In genomic region chr5:120432486-120433015, GRCm38 (mm10) we compare ENCODE assay signal across 19 mouse cellular contexts. TPM values are rescaled to one million over a fixed set of nuclear protein-coding genes. Genes with fewer than 3 reads are reported as not detected.
DNase-seq lines count a peak whose midpoint lies in the region; ATAC-seq and TF ChIP-seq lines count a peak whose summit lies in the region.
"Had no signal": no experiment of that assay in that cellular context is flagged by ENCODE, and none has a peak within 500 bp of the region (broad histone marks: within the 10 kb centered on the region; RNA-seq: fewer than 3 reads in every experiment).

No protein-coding gene starts in this region.

- H3K4me3 ChIP-seq in forebrain, embryonic 15.5 days: peak overlapping the region; percentile 34
- H3K4me3 ChIP-seq in hindbrain, postnatal 0 days (ENCODE audit: low read length): peak overlapping the region; percentile 46
- H3K4me3 ChIP-seq in neural tube, embryonic 12.5 days: peak overlapping the region; percentile 55

- DNase-seq in embryo, embryonic 10.5 days (ENCODE audit: low spot score): peak; percentile 38
- DNase-seq in embryo, embryonic 11 days: no peak
- no peak for DNase-seq in hindbrain, postnatal 0 days (ENCODE audit: low spot score)
- no peak for DNase-seq in kidney, adult 9 months
- no peak for DNase-seq in frontal cortex, adult 2 months (ENCODE audit: extremely low spot score in 1 of 2, low spot score in 1 of 2)
- no peak for DNase-seq in layer of hippocampus, adult 8-10 months (ENCODE audit: low spot score in 2 of 2)
- DNase-seq: adrenal gland, postnatal 25 days; gastrocnemius, postnatal 36 days; heart, postnatal 36 days; kidney, adult 18-20 months; liver; lung, adult 2 months had no signal

- no peaks in the 10 kb centered on the region for H3K9me3 ChIP-seq in forebrain, embryonic 15.5 days
- H3K9me3 ChIP-seq in hindbrain, postnatal 0 days (ENCODE audit: low read length): no peaks in the 10 kb centered on the region
- no peaks in the 10 kb centered on the region for H3K9me3 ChIP-seq in neural tube, embryonic 12.5 days

- peak overlapping the region; percentile 12; the same call in 1 of the 2 replicates for H3K9ac ChIP-seq in forebrain, embryonic 15.5 days (replicated peaks)
- peak overlapping the region; percentile 61 for H3K9ac ChIP-seq in hindbrain, postnatal 0 days (replicated peaks; ENCODE audit: low read length)
- H3K9ac ChIP-seq in neural tube, embryonic 12.5 days: peak overlapping the region; percentile 90

- peaks cover 40% of the 10 kb centered on the region for H3K4me1 ChIP-seq in forebrain, embryonic 15.5 days
- no peaks in the 10 kb centered on the region for H3K4me1 ChIP-seq in hindbrain, postnatal 0 days (ENCODE audit: insufficient read depth, low read length)
- peaks cover 10% of the 10 kb centered on the region for H3K4me1 ChIP-seq in neural tube, embryonic 12.5 days

- no peak for ATAC-seq in forebrain, embryonic 15.5 days (replicated peaks)
- no peak for ATAC-seq in hindbrain, postnatal 0 days
- ATAC-seq in neural tube, embryonic 12.5 days (ENCODE audit: low FRiP score, low read depth): no peak

- 0% methylated on average over 9 of the region's 9 CpGs for WGBS in forebrain, embryonic 15.5 days
- 3% methylated on average over 9 of the region's 9 CpGs for WGBS in hindbrain, postnatal 0 days
- 2% methylated on average over 9 of the region's 9 CpGs for WGBS in neural tube, embryonic 12.5 days

- H3K4me2 ChIP-seq in forebrain, embryonic 15.5 days (replicated peaks): no peak overlapping the region
- H3K4me2 ChIP-seq in hindbrain, postnatal 0 days (ENCODE audit: low read depth, low read length): peak overlapping the region; percentile 61
- peak overlapping the region; percentile 58 for H3K4me2 ChIP-seq in neural tube, embryonic 12.5 days (replicated peaks)
- H3K4me2 ChIP-seq: heart, embryonic 11.5 days had no signal

- H3K36me3 ChIP-seq in forebrain, embryonic 15.5 days: no peaks in the 10 kb centered on the region
- no peaks in the 10 kb centered on the region for H3K36me3 ChIP-seq in hindbrain, postnatal 0 days (ENCODE audit: insufficient read depth, low read length)
- peaks cover 3% of the 10 kb centered on the region; the same call in 1 of the 2 replicates for H3K36me3 ChIP-seq in neural tube, embryonic 12.5 days

- H3K27me3 ChIP-seq in forebrain, embryonic 15.5 days: peaks cover 87% of the 10 kb centered on the region
- H3K27me3 ChIP-seq in hindbrain, postnatal 0 days (ENCODE audit: insufficient read depth, low read length): peaks cover 54% of the 10 kb centered on the region
- peaks cover 96% of the 10 kb centered on the region for H3K27me3 ChIP-seq in neural tube, embryonic 12.5 days (replicated peaks)

- H3K27ac ChIP-seq in forebrain, embryonic 15.5 days (replicated peaks): peak overlapping the region; percentile 24; the same call in 1 of the 2 replicates
- peak overlapping the region; percentile 72 for H3K27ac ChIP-seq in hindbrain, postnatal 0 days
- peak overlapping the region; percentile 82; the same call in 1 of the 2 replicates for H3K27ac ChIP-seq in neural tube, embryonic 12.5 days
- H3K27ac ChIP-seq: stomach, postnatal 0 days had no signal

- no peak for TF ChIP-seq CTCF in hindbrain, postnatal 0 days (IDR thresholded peaks at IDR 0.05; ENCODE audit: low read depth)

RNA-seq across cellular contexts. Expression of gene Lhx5, which starts 1.1 kb away (rescaled TPM):
- 6.3 and 7.0 TPM in 2 replicates for polyA plus RNA-seq in forebrain, embryonic 15.5 days (2015; fragmentation: Nextera tagmentation; extraction: Ambion mirVana)
- total RNA-seq in hindbrain, postnatal 0 days (2014; rRNA removed): 26.2 and 31.0 TPM in 2 replicates
- 14.0 and 15.2 TPM in 2 replicates for polyA plus RNA-seq in hindbrain, postnatal 0 days (2015; fragmentation: Nextera tagmentation; extraction: Ambion mirVana)
- polyA plus RNA-seq in neural tube, embryonic 12.5 days (2016; fragmentation: Nextera tagmentation; extraction: Ambion mirVana): 64.9 and 70.8 TPM in 2 replicates
- 0.23 and 0.40 TPM in 2 replicates for polyA plus RNA-seq in frontal cortex, adult 2 months (2012; rRNA removed)
- under 1 TPM in 2 of 4 experiments, not detected in 2; 0.10 to 0.11 TPM for total RNA-seq in layer of hippocampus, adult 8-10 months (2022)
- total RNA-seq: adrenal gland, postnatal 25 days; gastrocnemius, postnatal 36 days; heart, postnatal 36 days; layer of hippocampus, adult 18-20 months; megakaryocyte, adult 5-6 weeks had no signal
- polyA plus RNA-seq: lung, adult 2 months; spleen, adult 2 months had no signal

RNA-seq across cellular contexts. Expression of gene Sdsl, which starts 40.1 kb away (rescaled TPM):
- polyA plus RNA-seq in forebrain, embryonic 15.5 days (2015; fragmentation: Nextera tagmentation; extraction: Ambion mirVana): 2.3 and 2.6 TPM in 2 replicates
- 4.6 and 6.0 TPM in 2 replicates for total RNA-seq in hindbrain, postnatal 0 days (2014; rRNA removed)
- 7.8 and 8.1 TPM in 2 replicates for polyA plus RNA-seq in hindbrain, postnatal 0 days (2015; fragmentation: Nextera tagmentation; extraction: Ambion mirVana)
- 7.0 TPM in 2 replicates for polyA plus RNA-seq in neural tube, embryonic 12.5 days (2016; fragmentation: Nextera tagmentation; extraction: Ambion mirVana)
- 6.9 and 7.1 TPM in 2 replicates for polyA plus RNA-seq in frontal cortex, adult 2 months (2012; rRNA removed)
- 10 to 100 TPM in 3 of 4 experiments, 1 to 10 TPM in 1; 7.5 to 11.6 (median 10.6) TPM for total RNA-seq in layer of hippocampus, adult 8-10 months (2022)

RNA-seq across cellular contexts. Expression of gene Sds, which starts 43.8 kb away (rescaled TPM):
- not detected in 2 replicates for polyA plus RNA-seq in forebrain, embryonic 15.5 days (2015; fragmentation: Nextera tagmentation; extraction: Ambion mirVana)
- 0.50 TPM in 1 of 2 replicates, not detected in the other for total RNA-seq in hindbrain, postnatal 0 days (2014; rRNA removed)
- 0.20 and 0.59 TPM in 2 replicates for polyA plus RNA-seq in hindbrain, postnatal 0 days (2015; fragmentation: Nextera tagmentation; extraction: Ambion mirVana)
- polyA plus RNA-seq in neural tube, embryonic 12.5 days (2016; fragmentation: Nextera tagmentation; extraction: Ambion mirVana): not detected in 2 replicates
- polyA plus RNA-seq in frontal cortex, adult 2 months (2012; rRNA removed): 0.40 TPM in 1 of 2 replicates, not detected in the other
- total RNA-seq in layer of hippocampus, adult 8-10 months (2022): under 1 TPM in 2 of 4 experiments, not detected in 2; 0.82 to 0.91 TPM
- total RNA-seq: adrenal gland, postnatal 25 days; megakaryocyte, adult 5-6 weeks had no signal
- polyA plus RNA-seq: heart, embryonic 11.5 days; spleen, adult 2 months; stomach, postnatal 0 days had no signal

Comparison
In these comparisons a context has a peak if more than half of its experiments do, and no peak if none do; other contexts are left out.
1. H3K27ac ChIP-seq: peak in every context shown above with its lines; median percentile 82 in neural tube, embryonic 12.5 days; 72 in hindbrain, postnatal 0 days; 24 in forebrain, embryonic 15.5 days.
2. H3K9ac ChIP-seq: peak in every context shown above with its lines; median percentile 90 in neural tube, embryonic 12.5 days; 61 in hindbrain, postnatal 0 days; 12 in forebrain, embryonic 15.5 days.